Mouse (Mus musculus): ENCODE results near the gene Brd9.

Gene Brd9

DNA sequence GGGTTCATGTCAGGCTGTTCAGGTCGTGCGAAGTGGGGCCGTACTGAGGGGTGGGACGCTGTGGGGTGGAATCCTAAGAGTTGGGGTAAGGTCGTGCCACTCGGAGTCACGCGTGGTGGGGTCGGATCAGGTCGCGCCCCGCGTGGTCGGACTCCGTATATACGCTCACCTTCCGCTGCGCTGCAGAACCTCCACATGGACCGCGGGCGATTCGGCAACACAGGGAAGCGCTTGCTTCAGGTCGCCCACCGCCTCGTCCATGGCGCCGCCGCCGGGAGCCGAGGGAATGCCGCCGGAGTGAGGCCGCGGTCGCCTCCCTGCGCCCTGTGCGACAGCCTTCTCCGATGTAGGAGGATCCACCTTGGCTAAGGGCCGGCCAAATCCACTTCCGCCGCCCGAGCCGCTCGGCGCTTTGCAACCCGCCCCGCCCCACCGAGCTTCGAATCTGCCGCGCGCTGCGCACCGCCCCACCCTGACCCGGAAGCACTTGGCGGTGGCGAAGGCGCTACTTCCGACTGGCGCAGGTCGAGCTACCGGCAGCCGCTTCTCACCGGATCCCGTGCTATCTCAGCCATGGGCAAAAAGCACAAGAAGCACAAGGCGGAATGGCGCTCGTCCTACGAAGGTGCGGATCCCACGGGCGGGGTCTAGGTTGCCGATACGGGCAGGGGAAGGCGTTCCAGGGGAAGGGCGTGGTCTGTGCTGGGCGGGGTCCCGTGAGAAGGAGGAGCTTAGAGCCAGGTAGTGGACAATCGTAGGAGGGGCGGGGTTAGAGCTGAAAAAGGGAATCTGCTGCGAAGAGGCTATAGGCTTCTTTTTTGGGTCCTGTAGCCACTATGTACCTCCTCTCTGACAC, at the start of gene Brd9, which contains the start of gene Trip13:
Gene Brd9 (plus strand): TSS at position 491 of the 856 bp plus-strand sequence.
Gene Trip13 (minus strand): TSS at position 464 of the 856 bp plus-strand sequence.
- in situ Hi-C loops (cut with MboI, MseI): no loop called here

DNA sequence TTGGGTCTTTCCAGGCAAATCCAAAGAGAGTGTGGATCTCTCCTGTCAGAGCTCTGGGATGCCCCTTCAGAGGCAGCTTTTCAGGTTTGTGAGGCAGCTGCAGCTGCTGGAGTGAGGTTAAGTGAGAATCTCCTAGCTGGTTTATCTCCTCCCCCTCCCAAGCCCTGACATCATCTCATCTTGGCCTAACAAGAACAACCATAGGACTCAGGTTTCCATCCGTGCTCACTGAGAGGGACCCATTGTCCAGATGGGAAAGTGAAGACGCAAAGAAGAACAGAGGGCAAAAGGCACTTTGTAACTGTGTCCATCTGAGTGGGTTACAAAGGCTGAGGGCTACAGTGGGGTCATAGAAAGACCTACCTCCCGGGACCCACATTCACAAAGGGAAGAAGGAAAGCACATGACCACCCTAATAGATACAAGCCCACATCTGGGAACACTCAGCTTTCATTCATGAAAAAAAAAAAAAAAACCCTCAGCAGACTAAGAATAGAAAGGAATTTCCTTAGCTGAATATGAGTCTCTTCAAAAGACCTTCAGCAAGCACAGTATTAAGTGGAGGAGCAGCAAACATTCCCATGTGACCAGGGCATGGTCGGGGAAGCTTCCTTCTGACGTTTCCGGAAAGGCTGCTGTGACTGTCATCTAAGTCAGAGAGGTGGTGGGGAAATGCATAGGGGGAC, 45.0 kb upstream of the Brd9 start:
- in situ Hi-C loops (cut with MboI, MseI): no loop called here

DNA sequence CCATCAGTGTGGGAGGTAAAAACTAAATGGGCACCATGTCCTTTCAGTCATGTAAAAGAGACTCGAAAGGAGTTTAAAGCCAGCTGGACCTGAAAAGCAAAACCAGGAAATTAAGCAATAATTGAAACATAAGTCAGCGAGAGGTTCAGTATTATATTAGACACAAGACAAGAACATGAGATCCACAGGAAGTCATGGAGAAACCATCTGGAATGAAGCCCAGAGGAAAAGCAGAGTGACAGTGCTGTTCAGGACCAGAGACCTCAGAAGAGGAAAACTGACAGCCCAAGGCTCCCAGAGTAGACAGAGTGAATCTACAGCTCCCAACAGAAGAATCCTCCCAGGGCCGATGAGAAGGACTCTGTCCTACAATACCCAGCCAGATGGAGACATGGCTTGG, 40.0 kb upstream of the Brd9 start:
- in situ Hi-C loops (cut with MboI, MseI): no loop called here

DNA sequence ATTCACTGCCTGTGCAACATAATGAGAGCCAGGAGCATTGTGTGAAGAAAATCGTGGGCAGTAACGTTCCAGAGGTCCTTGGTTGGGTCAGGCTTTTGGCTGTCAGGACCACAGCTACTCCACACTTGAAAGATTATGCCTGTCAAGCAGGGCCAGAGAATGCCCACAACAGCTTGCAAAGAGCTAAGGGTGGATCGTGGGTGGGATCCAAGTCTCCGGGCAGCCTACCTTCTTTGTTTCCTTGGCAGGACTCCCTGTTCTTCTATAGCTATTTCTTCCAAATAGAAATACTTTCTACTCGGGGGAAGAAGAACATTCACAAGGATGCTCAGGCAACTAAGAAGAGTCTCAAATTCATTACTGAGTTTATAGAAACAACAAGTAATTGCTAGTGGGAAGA, 30.5 kb upstream of the Brd9 start:
- in situ Hi-C loops (cut with MboI, MseI): loop anchor here (10.0 to 25.0 kb wide), 2 partner anchors 182 to 805 kb away; no protein-coding TSS in a partner anchor

DNA sequence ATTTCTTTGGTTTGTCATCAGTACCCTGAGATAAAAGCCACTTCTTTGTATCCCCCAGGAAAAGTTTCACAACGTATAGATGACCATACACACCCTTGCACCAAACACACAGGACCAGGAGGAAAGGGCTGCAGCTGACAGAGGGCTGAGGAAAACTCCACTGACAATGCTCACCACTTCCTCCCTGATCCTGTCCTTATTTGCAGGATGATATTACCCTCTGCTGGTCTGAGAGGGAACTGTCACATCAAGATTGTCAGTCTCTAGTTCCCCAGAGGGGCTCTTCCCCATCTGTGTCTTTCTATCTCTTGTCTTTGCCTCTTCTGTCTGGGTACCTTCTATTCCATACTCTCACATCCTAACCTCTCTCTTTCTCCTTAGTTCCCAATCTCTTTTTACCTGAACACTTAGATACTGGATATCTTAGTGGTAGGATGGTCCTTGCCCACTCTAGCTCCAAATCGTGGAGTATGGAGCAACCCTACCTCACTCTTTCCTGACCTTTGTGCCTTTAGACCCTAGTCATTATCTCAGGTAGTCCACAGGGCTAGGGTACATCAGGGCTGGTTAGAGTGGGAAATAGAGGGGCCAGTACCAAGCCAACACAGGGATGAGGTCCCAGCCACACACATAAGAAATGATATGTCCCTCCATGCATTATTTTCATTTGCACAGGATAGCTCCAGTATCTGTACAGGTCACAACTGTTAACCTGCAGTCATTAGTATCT, 29.8 kb upstream of the Brd9 start:
- in situ Hi-C loops (cut with MboI, MseI): loop anchor here (10.0 to 25.0 kb wide), 2 partner anchors 183 to 804 kb away; no protein-coding TSS in a partner anchor

DNA sequence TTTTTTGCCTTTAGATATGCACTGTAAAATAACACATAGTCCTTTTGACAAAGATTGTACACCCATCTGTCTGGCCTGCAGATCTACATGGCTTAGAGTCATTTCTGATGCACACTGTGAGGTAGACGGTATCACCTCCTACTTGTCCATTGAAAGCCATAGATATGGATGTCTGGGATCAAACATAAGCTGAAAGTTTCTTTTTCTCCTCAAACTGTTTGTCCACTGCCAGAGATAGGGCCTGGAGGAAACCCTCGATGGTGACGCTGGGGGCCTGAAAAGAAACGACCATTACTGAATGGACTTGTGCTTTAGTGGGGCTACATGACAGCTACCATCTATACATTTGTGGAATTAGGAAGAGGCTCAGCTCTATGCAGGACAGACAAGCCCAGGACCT, 24.5 kb upstream of the Brd9 start:
- in situ Hi-C loops (cut with MboI, MseI): loop anchor here (25.0 kb wide), 1 partner anchor 799 kb away; no protein-coding TSS in a partner anchor

DNA sequence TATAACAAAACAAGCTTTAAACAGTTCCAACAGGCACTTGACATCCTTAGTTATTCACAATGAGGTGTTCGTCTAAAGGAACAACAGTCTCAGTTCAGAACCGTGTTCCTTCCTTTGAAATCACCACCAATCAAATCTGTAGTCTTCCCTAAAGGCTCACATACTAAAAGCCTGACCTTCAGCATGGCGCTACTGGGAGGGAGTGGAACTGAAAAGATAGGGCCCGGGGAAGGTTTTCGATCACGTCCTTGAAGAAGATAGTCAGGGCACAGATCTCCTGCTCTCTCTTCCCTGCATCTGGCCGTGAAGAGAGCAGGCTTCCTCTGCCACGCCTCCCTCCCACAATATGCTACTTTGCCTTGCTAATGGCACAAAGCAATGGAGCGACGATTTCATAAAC, 5.4 kb upstream of the Brd9 start:
- in situ Hi-C loops (cut with MboI, MseI): no loop called here

DNA sequence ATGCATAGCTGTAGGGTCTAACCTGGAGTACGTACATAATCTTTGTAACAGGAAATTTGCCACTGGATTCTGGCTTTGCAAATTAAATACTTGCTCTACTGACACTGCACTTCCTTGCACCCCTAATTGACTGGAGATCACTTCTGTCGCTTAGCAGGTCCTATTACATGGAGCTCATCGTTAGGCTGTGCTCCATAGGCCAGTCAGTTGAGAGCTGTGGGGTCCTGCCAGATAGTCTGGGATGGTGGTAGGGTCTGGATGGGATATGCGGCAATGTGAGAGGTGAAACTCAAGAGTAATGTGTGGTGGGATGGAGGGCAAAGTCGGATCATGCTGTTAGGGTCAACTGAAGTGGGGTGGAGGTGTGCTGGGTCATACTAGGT, 682 bp upstream of the Brd9 start:
- in situ Hi-C loops (cut with MboI, MseI): no loop called here

DNA sequence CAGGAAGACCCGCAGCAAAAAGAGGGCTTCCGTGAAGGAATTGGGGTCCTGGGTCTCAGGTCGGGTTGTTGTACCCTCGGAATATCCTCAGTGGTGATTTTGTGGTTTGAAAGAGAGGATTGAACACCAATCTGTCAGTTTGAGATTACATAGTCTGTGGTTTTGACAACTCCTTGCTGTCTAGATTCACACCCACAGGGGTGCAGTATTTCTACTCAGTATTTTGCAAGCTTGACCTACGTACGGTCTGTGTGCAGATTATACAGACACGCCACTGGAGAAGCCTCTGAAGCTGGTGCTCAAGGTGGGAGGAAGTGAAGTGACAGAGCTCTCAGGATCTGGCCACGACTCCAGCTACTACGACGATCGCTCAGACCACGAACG, 558 bp downstream of the Brd9 start:
- in situ Hi-C loops (cut with MboI, MseI): no loop called here

DNA sequence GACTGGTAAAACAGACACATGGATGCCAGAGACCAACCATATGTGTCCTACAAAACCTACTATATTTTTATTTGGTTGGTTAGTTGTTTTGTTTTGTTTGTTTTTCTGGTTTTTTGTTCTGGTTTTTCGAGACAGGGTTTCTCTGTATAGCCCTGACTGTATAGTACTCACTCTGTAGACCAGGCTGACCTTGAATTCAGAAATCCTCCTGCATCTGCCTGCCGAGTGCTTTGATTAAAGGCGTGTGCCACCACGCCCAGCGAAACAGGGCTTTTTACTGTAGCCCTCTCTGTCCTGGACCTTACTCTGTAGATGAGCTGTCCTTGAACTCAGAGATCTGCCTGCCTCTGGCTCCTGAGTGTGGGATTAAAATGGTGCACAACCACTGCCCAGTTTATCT, 1.5 kb downstream of the Brd9 start:
- in situ Hi-C loops (cut with MboI, MseI): no loop called here

DNA sequence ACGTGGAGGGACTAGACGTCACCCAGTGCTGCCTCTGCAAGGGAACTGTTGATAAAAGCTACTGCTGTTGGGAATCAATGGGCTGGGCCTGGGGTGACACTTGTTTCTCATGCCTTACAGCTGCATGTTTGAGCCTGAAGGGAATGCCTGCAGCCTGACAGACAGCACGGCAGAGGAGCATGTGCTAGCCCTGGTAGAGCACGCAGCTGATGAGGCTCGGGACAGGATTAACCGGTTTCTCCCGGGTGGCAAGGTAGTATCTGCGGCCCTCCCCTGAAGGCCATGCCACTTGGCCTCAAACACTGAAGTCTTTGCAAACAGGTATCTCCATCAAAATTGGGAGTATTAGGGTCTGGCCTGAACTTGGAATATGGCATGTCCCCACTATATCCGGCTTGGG, 7.0 kb downstream of the Brd9 start:
- in situ Hi-C loops (cut with MboI, MseI): no loop called here

DNA sequence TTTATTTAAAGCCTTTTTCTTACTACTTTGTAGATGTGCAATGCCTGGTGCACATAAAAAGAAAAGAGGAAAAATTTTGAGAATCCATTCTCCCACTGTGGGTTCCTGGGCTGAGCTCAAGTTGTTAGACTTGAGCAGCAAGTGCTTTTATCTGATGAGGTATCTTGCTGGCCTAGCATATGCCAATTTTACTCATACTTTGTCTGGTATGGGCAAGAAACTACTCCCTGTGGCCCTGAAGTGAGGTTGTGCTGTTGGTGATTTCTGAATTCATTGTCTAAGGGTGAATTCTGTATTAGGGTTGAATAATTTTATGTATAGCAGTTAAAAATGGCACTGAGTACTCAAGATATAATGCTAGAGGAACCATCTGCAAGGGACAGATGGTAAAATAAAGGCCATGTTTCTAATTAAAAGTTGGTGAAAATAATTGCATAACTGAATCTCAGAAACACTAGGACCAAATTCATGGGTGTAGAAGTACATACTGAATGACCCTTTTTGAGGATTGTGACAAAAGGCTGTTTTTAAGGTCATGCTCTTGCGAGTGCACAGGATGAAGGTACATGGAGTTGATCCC, 16.0 kb downstream of the Brd9 start:
- in situ Hi-C loops (cut with MboI, MseI): no loop called here

DNA sequence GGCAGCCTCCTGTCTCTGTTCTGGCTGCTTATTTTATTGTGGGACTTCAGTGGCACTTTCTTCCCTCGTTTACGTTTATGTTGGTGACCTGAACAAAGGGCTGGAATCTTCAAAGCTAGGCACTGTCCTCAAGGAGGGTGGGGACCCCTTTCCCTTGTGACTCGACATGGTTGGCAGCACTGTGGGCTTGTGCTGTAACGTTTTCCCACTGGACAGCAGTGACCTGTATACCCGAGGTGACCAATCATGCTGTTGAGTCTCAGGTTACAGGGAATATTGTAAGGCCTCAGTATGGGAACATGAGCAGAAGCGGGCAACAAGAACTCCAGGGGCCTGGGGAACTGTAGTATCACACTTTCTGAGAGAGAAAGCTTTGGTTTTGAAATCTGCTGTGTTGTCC, 17.1 kb downstream of the Brd9 start:
- in situ Hi-C loops (cut with MboI, MseI): no loop called here

DNA sequence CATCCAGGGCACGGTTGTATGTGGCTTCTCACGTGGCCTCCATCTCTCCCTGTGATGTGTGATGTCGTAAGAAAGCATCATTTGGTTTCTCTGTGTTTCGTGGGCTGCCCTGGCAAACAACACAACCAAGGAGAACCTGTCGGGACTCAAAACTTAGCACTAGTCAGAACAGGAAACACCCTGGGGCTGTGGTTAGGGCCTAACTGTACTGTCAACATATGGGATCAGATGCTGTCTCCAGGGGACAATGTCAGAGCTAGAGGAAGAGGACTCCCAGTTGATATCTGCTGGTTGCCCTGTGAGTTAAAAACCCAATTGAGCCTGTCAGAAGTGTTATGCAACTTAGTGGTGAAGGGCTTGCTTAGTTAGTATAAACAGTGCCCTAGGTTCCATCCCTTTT, 17.9 kb downstream of the Brd9 start:
- in situ Hi-C loops (cut with MboI, MseI): no loop called here

DNA sequence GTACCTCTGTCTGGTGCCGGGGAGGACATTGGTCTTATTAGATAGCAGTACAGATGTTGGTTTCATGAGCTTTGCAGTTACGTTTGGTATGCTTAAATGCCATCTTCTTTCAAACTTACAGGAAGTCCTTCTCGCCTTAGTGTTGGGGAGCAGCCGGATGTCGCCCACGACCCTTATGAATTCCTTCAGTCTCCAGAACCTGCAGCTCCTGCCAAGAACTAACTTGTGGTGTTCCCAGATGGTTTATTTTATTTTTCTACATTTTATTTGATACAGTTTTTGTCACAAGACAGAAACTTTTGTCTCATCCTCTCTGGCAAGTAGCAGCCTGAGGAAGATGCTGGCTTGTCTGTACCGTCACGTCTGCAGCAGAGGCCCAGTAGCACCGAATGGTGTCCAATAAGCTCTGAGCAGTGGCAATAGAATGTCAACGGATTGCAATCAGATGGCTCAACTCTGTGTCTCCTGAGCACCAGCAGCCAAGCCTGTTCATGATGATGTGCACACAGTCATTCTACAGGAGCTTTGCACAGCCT, 22.6 kb downstream of the Brd9 start:
- in situ Hi-C loops (cut with MboI, MseI): no loop called here

DNA sequence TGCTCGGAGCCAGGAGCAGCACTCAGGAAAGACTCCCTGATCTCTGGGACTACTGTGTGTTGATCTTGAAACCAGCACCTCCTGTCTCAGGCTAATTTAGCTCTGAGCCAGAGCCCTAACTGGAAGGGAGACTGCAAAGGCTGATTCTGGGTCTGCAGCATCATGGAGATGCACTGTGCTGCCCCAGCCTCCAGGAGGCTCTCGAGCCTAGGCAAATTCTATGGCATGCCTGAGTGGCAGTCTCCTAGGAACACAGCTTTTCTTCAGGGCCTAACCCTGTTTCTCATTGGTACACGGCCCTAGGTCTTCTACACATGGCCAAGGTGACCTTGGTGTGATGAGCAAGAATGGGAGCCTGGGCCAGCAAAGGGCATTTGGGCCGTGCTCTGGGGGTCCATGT, 23.6 kb downstream of the Brd9 start:
- in situ Hi-C loops (cut with MboI, MseI): no loop called here

DNA sequence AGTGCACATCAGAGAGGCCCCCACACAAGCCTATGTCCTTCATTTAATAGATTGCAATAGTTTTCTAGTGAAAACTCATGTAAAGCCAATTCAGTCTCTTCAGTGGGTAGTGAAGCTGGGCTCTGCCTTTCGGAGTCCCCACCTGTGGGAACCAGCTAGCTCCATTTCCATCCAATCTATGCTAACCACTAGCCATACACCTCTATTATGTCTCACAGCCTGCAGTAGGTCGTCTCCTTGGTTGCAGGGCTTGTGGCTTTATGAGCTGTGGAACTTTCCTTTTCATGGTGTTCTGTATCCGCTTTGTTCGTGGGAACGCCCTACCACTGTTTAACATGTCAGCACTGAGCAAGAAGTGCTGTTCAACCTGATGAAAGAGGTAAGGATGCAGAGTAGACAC, 25.9 kb downstream of the Brd9 start, which contains the start of gene Zdhhc11:
Gene Zdhhc11 (plus strand): TSS at position 301 of the 400 bp plus-strand sequence.
- in situ Hi-C loops (cut with MboI, MseI): no loop called here

DNA sequence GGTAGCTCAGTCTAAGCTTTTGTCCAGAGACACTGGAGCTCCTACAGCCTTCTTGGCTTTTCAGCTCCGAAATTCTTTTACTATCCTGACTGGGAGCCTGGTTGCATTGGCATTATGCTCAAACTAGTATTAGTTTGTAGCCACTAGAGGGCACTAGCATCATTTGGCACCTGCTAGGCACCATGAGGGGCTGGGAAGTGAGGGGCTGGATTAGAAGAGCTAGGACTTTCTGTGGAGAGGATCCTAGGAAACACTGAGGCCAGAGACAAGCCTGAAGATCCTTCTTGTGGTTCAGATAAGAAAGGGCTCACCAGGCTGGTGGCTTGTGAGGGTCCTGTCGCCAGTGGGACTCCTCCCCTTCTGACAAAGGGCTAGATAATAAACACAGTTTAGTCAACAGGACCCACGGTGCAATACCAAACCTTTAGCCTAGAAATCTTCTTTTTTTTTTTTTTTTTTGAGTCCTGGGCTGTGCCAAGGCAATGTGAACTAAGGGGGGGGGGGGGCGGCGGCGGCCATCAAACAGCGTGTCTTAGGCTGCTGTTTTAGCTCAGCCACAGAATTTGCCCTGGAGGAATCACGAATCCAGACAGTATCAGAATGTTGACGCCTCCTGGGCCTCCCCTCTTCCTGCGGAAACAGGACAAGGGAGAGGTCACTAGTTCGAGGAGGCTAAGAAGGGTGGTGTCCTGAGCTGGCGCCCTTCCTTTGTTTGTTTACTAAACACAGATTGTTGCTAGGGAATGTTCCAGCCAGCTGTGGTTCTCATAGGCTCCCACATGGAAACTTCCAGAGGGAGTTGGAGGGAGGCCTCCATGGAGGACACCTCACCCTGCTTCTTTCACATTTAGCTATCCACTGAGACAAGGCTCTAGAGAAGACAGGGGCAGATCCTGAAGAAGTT, 33.2 kb downstream of the Brd9 start:
- in situ Hi-C loops (cut with MboI, MseI): loop anchor here (5.0 kb wide), 1 partner anchor 57 kb away; no protein-coding TSS in a partner anchor

DNA sequence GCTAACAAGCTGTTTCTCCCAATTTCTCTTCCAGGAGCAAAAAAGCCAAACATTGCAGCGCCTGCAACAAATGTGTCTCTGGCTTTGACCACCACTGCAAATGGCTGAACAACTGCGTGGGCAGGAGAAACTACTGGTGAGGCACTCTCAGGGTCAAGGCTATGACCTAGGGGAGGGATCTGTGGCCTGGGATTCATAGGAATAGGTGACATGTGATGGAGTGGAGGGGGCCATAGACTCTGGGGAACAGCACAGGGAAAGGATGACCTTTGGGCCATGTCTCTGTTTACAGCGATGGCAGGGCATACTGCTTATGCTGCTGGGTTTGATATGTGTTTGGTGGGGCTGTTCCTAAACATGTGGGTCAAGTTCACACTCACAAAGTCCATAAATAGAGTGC, 36.9 kb downstream of the Brd9 start:
- in situ Hi-C loops (cut with MboI, MseI): loop anchor here (5.0 kb wide), 1 partner anchor 53 kb away; no protein-coding TSS in a partner anchor

DNA sequence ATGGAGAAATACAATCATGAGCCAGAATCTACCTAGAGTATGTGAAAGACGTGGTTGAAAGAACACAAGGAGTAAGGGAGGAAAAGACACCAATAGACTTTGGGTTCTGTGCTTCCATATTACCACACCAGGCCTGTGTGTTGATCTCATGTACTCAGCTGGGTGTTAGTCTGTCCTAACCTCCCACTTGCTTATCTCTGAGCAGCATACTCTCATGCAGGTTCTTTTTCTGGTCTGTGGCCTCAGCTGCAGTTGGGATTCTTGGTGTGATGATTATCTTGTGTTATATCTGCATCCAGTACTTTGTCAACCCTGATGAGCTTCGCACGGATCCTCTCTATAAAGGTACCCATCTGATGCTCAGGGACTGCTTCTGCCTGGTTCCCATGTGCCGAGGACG, 39.3 kb downstream of the Brd9 start:
- in situ Hi-C loops (cut with MboI, MseI): no loop called here

All from T-helper 1 cell (primary cell).